Mouse (Mus musculus): ENCODE results near the gene Dnah10.

- TF ChIP-seq CTCF (IDR thresholded peaks at IDR 0.05; ENCODE audit: borderline replicate concordance, extremely low read depth, insufficient read depth, insufficient read length) (no peak), POLR2A (IDR thresholded peaks at IDR 0.05; ENCODE audit: borderline replicate concordance, extremely low read depth, insufficient read depth, insufficient read length, poor library complexity, severe bottlenecking) (no peak)
Observed at GRCm38 (mm10) chr5:124840669-124841068, 115.8 kb downstream of the Dnah10 start.
